Mouse (Mus musculus): Measurements from ENCODE around the gene Pelp1. TPM values are rescaled to one million over a fixed set of nuclear protein-coding genes. Genes with fewer than 3 reads are reported as not detected.

Gene Pelp1
- polyA plus RNA-seq, 1 experiment from 2014 or later = 42.1 TPM

DNA sequence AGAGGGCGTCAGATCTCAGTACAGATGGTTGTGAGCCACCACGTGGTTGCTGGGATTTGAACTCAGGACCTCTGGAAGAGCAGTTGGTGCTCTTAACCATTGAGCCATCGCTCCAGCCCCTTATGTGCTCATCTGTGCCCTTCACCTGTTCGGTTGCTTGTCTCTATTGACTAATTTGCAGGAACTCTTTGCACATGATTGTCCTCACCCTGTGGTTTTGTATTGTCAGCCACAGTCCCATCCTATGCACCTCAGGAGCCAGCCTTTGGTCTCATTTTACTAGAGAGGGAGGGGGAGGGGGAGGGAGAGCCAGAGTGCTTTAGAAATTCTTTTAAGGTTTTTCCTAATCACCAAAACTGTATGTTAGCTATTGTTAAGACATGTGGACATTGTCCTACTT lies 8.4 kb upstream of the Pelp1 start:
- no peaks in the 10 kb centered on the region for H3K27me3 ChIP-seq
- no peaks in the 10 kb centered on the region for H3K9me3 ChIP-seq
- no peak overlapping the region for H3K9ac ChIP-seq
- WGBS = 61% methylated on average over 4 of the region's 4 CpGs
- no peak overlapping the region for H3K4me2 ChIP-seq
- no peaks in the 10 kb centered on the region for H3K4me1 ChIP-seq
- H3K4me3 ChIP-seq = no peak overlapping the region
- no peaks in the 10 kb centered on the region for H3K36me3 ChIP-seq
- no peak overlapping the region for H3K27ac ChIP-seq
- ATAC-seq (ENCODE audit: insufficient number of reproducible peaks, insufficient read depth, low FRiP score, low TSS enrichment, low read depth) = no peak

DNA sequence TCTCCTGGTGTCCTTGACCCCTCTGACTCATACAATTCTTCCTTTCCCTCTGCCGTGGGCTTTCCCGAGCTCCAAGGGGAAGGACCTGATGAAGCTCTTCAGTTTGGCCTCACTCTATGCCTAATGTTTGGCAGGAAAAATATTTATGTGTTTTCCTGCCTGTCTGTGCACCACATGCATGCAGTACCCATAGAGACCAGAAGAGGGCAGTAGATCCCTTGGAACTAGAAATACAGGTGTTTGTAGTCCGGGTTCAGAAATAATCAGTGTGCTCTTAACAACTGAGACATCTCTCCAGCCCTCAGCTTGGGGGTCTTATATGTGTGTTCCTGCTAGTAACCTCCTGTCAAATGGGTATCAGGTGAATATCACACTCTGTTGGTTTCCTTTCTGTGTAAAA lies 4.1 kb upstream of the Pelp1 start:
- WGBS = 10% methylated on average over 3 of the region's 3 CpGs
- Histone ChIP-seq H3K4me2 (no peak overlapping the region), H3K9me3 (no peaks in the 10 kb centered on the region), H3K9ac (no peak overlapping the region), H3K27ac (no peak overlapping the region), H3K4me3 (no peak overlapping the region), H3K36me3 (no peaks in the 10 kb centered on the region), H3K27me3 (no peaks in the 10 kb centered on the region), H3K4me1 (peaks cover 4% of the 10 kb centered on the region)
- ATAC-seq (ENCODE audit: insufficient number of reproducible peaks, insufficient read depth, low FRiP score, low TSS enrichment, low read depth) = no peak

GRCm38 (mm10) chr11:70412591-70412990 lies 2.8 kb upstream of the Pelp1 start:
- Histone ChIP-seq H3K36me3 (no peaks in the 10 kb centered on the region), H3K4me1 (peaks cover 16% of the 10 kb centered on the region), H3K27me3 (no peaks in the 10 kb centered on the region), H3K9ac (no peak overlapping the region), H3K27ac (no peak overlapping the region), H3K9me3 (no peaks in the 10 kb centered on the region), H3K4me3 (no peak overlapping the region), H3K4me2 (no peak overlapping the region)
- WGBS = 77% methylated on average over 5 of the region's 5 CpGs
- no peak for ATAC-seq (ENCODE audit: insufficient number of reproducible peaks, insufficient read depth, low FRiP score, low TSS enrichment, low read depth)

DNA sequence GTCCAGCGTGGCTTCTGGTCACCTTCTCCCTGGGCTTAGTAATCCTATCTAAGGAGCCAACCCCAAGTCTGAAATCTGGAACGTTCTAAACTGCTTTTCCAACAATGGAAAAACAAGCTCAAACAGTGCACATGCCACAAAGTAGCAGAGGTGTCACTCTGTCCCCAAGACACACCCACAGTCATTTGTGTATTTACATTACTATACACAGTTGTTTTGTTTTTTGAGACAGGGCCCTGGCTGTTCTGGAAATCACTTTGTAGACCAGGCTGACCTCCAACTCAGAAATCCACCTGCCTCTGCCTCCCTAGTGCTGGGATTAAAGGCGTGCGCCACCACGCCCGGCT lies 439 bp upstream of the Pelp1 start:
- H3K9ac ChIP-seq = peak overlapping the region; percentile 99
- ATAC-seq (ENCODE audit: insufficient number of reproducible peaks, insufficient read depth, low FRiP score, low TSS enrichment, low read depth) = no peak
- peak overlapping the region; percentile 100 for H3K4me3 ChIP-seq
- peaks cover 16% of the 10 kb centered on the region for H3K4me1 ChIP-seq
- WGBS = 62% methylated on average over 6 of the region's 6 CpGs
- no peaks in the 10 kb centered on the region for H3K9me3 ChIP-seq
- H3K4me2 ChIP-seq = peak overlapping the region; percentile 81
- no peaks in the 10 kb centered on the region for H3K27me3 ChIP-seq
- peak overlapping the region; percentile 76; the same call in 1 of the 2 replicates for H3K27ac ChIP-seq
- peaks cover 5% of the 10 kb centered on the region for H3K36me3 ChIP-seq

- Histone ChIP-seq H3K27ac (no peak overlapping the region), H3K4me1 (peaks cover 8% of the 10 kb centered on the region), H3K9me3 (no peaks in the 10 kb centered on the region), H3K4me3 (no peak overlapping the region), H3K9ac (peak overlapping the region; percentile 36; the same call in 1 of the 2 replicates), H3K27me3 (no peaks in the 10 kb centered on the region), H3K4me2 (no peak overlapping the region), H3K36me3 (peaks cover 68% of the 10 kb centered on the region)
- ATAC-seq (ENCODE audit: insufficient number of reproducible peaks, insufficient read depth, low FRiP score, low TSS enrichment, low read depth) = no peak
- 87% methylated on average over 2 of the region's 2 CpGs for WGBS
These were observed 6.2 kb downstream of the Pelp1 start for GRCm38 (mm10) chr11:70403598-70403997.

DNA sequence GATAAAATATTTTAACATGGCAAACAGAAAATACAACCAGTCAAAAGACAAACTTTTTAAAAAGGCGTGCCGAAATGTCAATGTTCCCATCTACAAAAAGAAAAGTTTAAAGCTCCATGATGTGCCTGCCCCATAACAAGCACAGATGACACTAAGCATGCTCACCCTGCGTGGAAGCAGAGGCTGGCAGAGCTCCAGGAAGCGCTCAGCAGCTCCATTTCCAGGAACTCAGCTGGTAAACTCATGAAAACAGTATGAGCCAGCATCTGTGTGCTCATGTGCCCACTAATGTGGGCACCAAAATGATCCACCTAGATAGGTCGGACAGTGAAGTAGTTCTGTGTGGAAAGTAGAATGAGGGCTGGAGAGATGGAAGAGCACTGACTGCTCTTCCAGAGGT lies 20.4 kb downstream of the Pelp1 start:
- no peak overlapping the region for H3K9ac ChIP-seq
- no peaks in the 10 kb centered on the region for H3K4me1 ChIP-seq
- no peaks in the 10 kb centered on the region for H3K27me3 ChIP-seq
- H3K4me3 ChIP-seq = no peak overlapping the region
- ATAC-seq (ENCODE audit: insufficient number of reproducible peaks, insufficient read depth, low FRiP score, low TSS enrichment, low read depth) = no peak
- 84% methylated on average over 5 of the region's 5 CpGs for WGBS
- peaks cover 46% of the 10 kb centered on the region for H3K36me3 ChIP-seq
- no peak overlapping the region for H3K27ac ChIP-seq
- H3K4me2 ChIP-seq = no peak overlapping the region
- no peaks in the 10 kb centered on the region for H3K9me3 ChIP-seq

DNA sequence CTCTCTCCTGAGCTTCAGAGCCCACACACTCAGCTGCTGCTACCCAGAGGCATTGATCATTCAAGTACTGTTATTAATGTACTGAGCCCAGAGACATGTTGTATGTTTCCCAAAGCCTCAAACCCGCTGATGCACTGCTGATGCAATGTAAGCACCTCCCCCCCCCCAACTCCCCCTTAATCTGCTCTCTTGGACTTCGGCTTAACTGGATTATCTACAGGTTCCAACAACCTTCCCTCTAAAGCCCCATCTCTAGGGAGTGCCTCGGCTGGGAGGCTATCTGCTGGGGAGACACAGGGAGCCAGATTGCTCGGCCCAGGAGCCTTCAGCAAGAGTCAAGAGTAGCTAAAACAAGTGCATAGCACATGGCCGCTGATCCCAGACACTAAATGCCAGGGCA lies 22.4 kb downstream of the Pelp1 start:
- Histone ChIP-seq H3K9me3 (no peaks in the 10 kb centered on the region), H3K27ac (no peak overlapping the region), H3K27me3 (no peaks in the 10 kb centered on the region), H3K4me1 (no peaks in the 10 kb centered on the region), H3K9ac (no peak overlapping the region), H3K36me3 (peaks cover 28% of the 10 kb centered on the region), H3K4me3 (no peak overlapping the region), H3K4me2 (no peak overlapping the region)
- no peak for ATAC-seq (ENCODE audit: insufficient number of reproducible peaks, insufficient read depth, low FRiP score, low TSS enrichment, low read depth)
- WGBS = 80% methylated on average over 5 of the region's 5 CpGs

DNA sequence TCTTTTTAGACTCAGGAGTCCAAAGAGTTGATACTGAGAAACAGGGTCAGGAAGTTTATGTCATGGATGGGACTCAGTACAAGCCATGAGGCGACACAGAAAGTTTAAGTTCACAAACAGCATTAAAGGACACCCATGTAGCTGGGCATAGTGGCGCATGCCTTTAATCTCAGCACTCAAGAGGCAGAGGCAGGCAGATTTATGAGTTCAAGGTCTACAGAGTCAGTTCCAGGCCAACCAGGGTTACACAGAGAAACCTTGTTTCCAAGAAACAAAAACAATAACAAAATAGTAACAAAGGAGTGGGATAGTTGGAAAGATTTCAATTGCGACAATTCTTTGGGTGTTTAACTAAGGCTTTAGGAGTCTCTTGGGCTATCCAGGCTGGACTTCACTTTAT lies 25.7 kb downstream of the Pelp1 start:
- H3K36me3 ChIP-seq = peaks cover 12% of the 10 kb centered on the region; the same call in 1 of the 2 replicates
- WGBS = 94% methylated on average over 3 of the region's 3 CpGs

GRCm38 (mm10) chr11:70381330-70381729 lies 28.5 kb downstream of the Pelp1 start:
- 83% methylated on average over 2 of the region's 2 CpGs for WGBS
- Histone ChIP-seq H3K4me1 (no peaks in the 10 kb centered on the region), H3K9ac (no peak overlapping the region), H3K9me3 (no peaks in the 10 kb centered on the region), H3K27me3 (no peaks in the 10 kb centered on the region), H3K4me3 (no peak overlapping the region), H3K36me3 (peaks cover 9% of the 10 kb centered on the region; the same call in 1 of the 2 replicates), H3K27ac (no peak overlapping the region), H3K4me2 (no peak overlapping the region)
- no peak for ATAC-seq (ENCODE audit: insufficient number of reproducible peaks, insufficient read depth, low FRiP score, low TSS enrichment, low read depth)

More for the DNA sequence above, 25.7 kb downstream of the Pelp1 start:
- ATAC-seq (ENCODE audit: insufficient number of reproducible peaks, insufficient read depth, low FRiP score, low TSS enrichment, low read depth) = no peak
- Histone ChIP-seq H3K4me3 (no peak overlapping the region), H3K27ac (no peak overlapping the region), H3K4me2 (no peak overlapping the region), H3K9ac (no peak overlapping the region), H3K27me3 (no peaks in the 10 kb centered on the region), H3K4me1 (no peaks in the 10 kb centered on the region), H3K9me3 (no peaks in the 10 kb centered on the region)

- H3K9ac ChIP-seq = no peak overlapping the region
- no peak overlapping the region for H3K27ac ChIP-seq
- H3K4me2 ChIP-seq = no peak overlapping the region
- no peak for ATAC-seq (ENCODE audit: insufficient number of reproducible peaks, insufficient read depth, low FRiP score, low TSS enrichment, low read depth)
- H3K4me1 ChIP-seq = no peaks in the 10 kb centered on the region
- WGBS = 82% methylated on average over 1 of the region's 1 CpGs
- H3K36me3 ChIP-seq = peaks cover 4% of the 10 kb centered on the region; the same call in 1 of the 2 replicates
- H3K27me3 ChIP-seq = no peaks in the 10 kb centered on the region
- H3K4me3 ChIP-seq = no peak overlapping the region
- H3K9me3 ChIP-seq = no peaks in the 10 kb centered on the region
These were observed 29.3 kb downstream of the Pelp1 start for GRCm38 (mm10) chr11:70380478-70381005.

DNA sequence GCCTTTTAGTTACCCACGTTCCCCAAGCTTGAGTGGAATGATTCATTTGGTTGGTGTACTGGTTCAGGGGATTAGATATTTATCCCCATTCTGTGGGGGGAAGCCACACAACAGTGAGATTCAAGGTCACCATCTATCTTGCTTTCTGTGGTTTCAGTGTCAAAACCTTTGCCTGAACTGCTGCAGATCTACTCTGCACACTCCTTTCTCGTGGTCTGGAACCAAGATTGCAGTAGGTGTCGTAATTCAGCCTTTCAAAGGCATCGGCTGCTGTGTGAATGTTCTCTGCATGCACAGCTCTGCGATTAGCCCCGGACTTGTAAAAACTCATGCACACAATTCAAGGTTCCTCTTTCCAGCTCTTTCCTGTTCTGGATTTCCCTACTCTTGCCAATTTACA lies 33.8 kb downstream of the Pelp1 start:
- no peak for ATAC-seq (ENCODE audit: insufficient number of reproducible peaks, insufficient read depth, low FRiP score, low TSS enrichment, low read depth)
- WGBS = 83% methylated on average over 6 of the region's 6 CpGs
- H3K9ac ChIP-seq = no peak overlapping the region
- H3K4me2 ChIP-seq = no peak overlapping the region
- no peaks in the 10 kb centered on the region for H3K9me3 ChIP-seq
- no peak overlapping the region for H3K4me3 ChIP-seq
- peaks cover 5% of the 10 kb centered on the region; the same call in 1 of the 2 replicates for H3K27me3 ChIP-seq
- H3K36me3 ChIP-seq = no peaks in the 10 kb centered on the region
- H3K27ac ChIP-seq = no peak overlapping the region
- H3K4me1 ChIP-seq = no peaks in the 10 kb centered on the region

- 69% methylated on average over 3 of the region's 3 CpGs for WGBS
- H3K9me3 ChIP-seq = no peaks in the 10 kb centered on the region
- no peaks in the 10 kb centered on the region for H3K4me1 ChIP-seq
- H3K9ac ChIP-seq = no peak overlapping the region
- H3K4me2 ChIP-seq = no peak overlapping the region
- H3K27ac ChIP-seq = no peak overlapping the region
- peaks cover 5% of the 10 kb centered on the region; the same call in 1 of the 2 replicates for H3K27me3 ChIP-seq
- H3K4me3 ChIP-seq = no peak overlapping the region
- no peak for ATAC-seq (ENCODE audit: insufficient number of reproducible peaks, insufficient read depth, low FRiP score, low TSS enrichment, low read depth)
- H3K36me3 ChIP-seq = no peaks in the 10 kb centered on the region
These were observed 35.5 kb downstream of the Pelp1 start for GRCm38 (mm10) chr11:70374302-70374701.
